Mouse (Mus musculus) bone marrow, adult 2 months (tissue): ENCODE data around the gene Gm28053. TPM values are rescaled to one million over a fixed set of nuclear protein-coding genes. Genes with fewer than 3 reads are reported as not detected.

ENCODE experiments used
- H3K27ac ChIP-seq: fragments of 200-500 bp; 2 replicates; pipeline ENCODE4 v1.5.1; 2012; ENCODE audit warnings: low read depth, mild to moderate bottlenecking, control low read depth, inconsistent platforms, low read length; ENCODE audit not compliant: control insufficient read depth, poor library complexity, insufficient read depth
- H3K4me1 ChIP-seq: fragments of 200-500 bp; 2 replicates; pipeline ENCODE4 v1.6.1; 2011; ENCODE audit warnings: low read length; ENCODE audit not compliant: control insufficient read depth, insufficient read depth
- H3K4me3 ChIP-seq: fragments of 200-500 bp; replicated peaks from 2 replicates; pipeline ENCODE3; 2011; ENCODE audit warnings: mild to moderate bottlenecking, low read depth, low read length, control low read depth; ENCODE audit not compliant: control insufficient read depth
- CTCF ChIP-seq: fragments of 200-500 bp; IDR thresholded peaks from 2 replicates; pipeline ENCODE4 v1.5.1; 2011; ENCODE audit warnings: low read length, control low read depth; ENCODE audit not compliant: control insufficient read depth, insufficient read depth
- POLR2A ChIP-seq: fragments of 200-500 bp; IDR thresholded peaks from 2 replicates; pipeline ENCODE4 v1.6.1; 2011; ENCODE audit warnings: low read depth, mild to moderate bottlenecking, control low read depth, low read length, borderline replicate concordance; ENCODE audit not compliant: control insufficient read depth
- WGBS: fragments of 180-500 bp; shearing (Covaris S2); methylation state at CpG from one replicate; pipeline ENCODE4 v1.1.7; 2018; 5-methylcytosine and 5-hydroxymethylcytosine counted together
- polyA plus RNA-seq: library from polyadenylated mRNA; stranded (reverse); fragments of >200 nt; gene quantifications from 2 replicates; pipeline ENCODE4 v1.2.4, GENCODE M21; 2011; ENCODE audit warnings: low replicate concordance; ENCODE audit not compliant: missing spikeins, insufficient read depth, insufficient read length

Gm28053 gene
- 15.2 TPM in 1 of 2 replicates, not detected in the other for polyA plus RNA-seq

DNA sequence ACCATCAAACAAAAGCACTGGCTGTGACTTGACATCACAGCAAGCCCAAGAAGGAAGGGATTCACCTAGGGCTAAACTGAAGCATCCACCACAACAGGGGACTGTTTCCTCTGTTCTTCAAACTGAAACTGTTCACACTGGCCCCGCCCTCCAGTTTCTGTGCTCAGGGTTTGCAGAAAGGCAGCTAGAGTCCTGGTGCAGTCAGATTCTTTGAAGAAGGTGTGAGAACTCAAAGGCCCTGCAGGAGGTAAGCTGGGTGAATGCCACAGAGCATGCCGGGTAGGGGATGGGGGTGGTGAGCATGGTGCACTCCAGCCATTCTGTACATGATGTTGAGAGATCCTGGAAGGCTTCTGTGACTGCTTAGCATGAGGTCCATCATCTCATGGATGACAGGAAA is at the start of gene Gm28053, which contains the start of gene Gimap7:
Gm28053 (plus strand) TSS at position 153 of the 400 bp plus-strand sequence.
Gimap7 (plus strand) TSS at position 167 of the 400 bp plus-strand sequence.
- TF ChIP-seq CTCF (no peak), POLR2A (no peak)
- peak within 1 kb of the TSS; percentile 33 for H3K27ac ChIP-seq
- 9% methylated on average over 2 of the region's 2 CpGs for WGBS
- H3K4me3 ChIP-seq, result peak within 1 kb of the TSS; percentile 25
- H3K4me1 ChIP-seq, result no peaks in the 10 kb centered on the region; the same call in 1 of the 2 replicates

DNA sequence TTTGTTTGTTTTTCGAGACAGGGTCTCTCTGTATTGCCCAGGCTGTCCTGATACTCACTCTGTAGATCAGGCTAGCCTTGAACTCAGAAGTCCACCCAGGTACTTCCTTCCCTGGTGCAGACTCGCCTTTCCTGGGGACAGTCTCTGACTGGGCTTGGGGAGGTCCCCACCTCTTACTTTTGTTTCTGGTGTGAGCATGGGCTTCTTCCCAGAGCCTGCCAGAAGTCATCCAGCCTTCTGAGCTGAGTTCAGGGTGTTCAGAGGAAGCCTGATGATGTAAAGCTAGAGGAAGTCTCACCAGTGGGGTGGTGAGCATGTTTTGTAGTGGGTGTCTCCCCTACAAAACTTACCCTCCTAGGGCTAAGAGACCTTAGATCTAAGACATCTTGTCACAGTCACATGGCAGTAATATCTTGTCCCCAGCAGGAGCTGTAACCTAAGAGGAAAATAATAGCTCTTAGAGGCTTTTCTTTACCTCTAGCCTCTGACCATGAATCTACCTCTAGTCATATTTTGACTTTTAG is 48.9 kb upstream of the Gm28053 start:
- TF ChIP-seq POLR2A, result no peak
- TF ChIP-seq CTCF, result no peak
- 62% methylated on average over 2 of the region's 2 CpGs for whole genome bisulfite sequencing

DNA sequence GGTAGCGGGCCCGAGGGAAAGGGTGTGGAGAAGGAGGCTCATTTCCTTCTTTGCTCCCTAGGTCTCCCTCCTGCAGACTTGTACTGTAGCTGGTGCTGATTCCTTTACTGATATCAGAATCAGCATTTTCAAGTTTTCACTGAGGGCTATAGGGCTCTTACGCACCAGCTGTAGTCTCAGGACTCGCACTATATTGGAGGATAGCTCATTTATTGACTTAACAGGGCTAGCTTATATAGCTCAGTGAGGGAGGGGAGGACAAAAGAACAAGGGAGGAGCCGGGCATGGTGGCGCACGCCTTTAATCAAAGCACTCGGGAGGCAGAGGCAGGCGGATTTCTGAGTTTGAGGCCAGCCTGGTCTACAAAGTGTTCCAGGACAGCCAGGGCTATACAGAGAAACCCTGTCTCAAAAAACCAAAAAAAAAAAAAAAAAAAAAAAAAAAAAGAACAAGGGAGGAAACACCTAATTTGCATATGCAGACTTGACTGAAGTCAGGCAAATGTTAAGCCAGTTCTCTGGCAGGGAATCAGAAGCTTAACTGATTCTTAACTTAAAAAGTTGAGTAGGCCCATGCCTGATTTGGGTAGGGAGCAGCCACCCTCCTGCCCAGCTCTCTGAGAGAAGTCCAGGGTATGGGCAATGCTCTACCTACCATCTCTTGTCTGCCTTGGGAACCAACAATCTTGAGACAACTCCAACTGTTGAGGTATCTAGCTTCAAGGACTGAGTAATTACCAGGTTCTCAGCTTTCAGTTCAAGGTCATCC is 43.9 kb upstream of the Gm28053 start:
- 80% methylated on average over 9 of the region's 9 CpGs for WGBS
- Histone ChIP-seq H3K4me1 (peaks cover 6% of the 10 kb centered on the region; the same call in 1 of the 2 replicates), H3K4me3 (no peak overlapping the region), H3K27ac (peak overlapping the region; percentile 77; the same call in 1 of the 2 replicates)
- TF ChIP-seq CTCF (no peak), POLR2A (no peak)

More for the DNA sequence above, 48.9 kb upstream of the Gm28053 start:
- Histone ChIP-seq H3K4me3 (no peak overlapping the region), H3K27ac (no peak overlapping the region), H3K4me1 (peaks cover 2% of the 10 kb centered on the region; the same call in 1 of the 2 replicates)

DNA sequence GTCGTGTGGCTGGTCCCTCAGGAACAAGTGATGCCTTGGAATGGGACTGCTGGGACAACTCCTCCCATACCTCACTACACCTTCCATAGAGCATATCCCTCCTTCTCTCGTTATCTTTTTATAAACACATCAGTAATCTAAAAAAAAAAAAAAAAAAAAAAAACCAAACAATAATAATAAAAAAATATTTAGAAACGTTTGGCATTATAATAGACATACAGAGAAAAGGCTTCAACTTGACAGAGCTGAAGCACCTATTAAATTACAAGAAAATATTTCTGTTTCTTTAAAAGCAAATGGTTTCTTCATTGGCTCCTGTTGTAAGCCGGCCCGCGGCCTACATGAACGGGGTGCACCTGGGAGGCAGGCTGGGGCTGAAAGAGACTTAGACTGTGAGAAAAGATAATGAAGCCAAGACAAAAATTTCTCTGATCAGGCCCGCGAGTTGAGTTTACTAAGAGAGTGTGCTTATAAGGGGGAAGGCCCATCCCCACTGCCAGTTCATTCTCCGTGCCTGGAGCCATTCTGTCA is 42.9 kb upstream of the Gm28053 start:
- peaks cover 6% of the 10 kb centered on the region; the same call in 1 of the 2 replicates for H3K4me1 ChIP-seq
- TF ChIP-seq CTCF, result no peak
- no peak for TF ChIP-seq POLR2A
- peak overlapping the region; percentile 75 for H3K27ac ChIP-seq
- H3K4me3 ChIP-seq, result peak overlapping the region; percentile 64
- 25% methylated on average over 10 of the region's 10 CpGs for WGBS

DNA sequence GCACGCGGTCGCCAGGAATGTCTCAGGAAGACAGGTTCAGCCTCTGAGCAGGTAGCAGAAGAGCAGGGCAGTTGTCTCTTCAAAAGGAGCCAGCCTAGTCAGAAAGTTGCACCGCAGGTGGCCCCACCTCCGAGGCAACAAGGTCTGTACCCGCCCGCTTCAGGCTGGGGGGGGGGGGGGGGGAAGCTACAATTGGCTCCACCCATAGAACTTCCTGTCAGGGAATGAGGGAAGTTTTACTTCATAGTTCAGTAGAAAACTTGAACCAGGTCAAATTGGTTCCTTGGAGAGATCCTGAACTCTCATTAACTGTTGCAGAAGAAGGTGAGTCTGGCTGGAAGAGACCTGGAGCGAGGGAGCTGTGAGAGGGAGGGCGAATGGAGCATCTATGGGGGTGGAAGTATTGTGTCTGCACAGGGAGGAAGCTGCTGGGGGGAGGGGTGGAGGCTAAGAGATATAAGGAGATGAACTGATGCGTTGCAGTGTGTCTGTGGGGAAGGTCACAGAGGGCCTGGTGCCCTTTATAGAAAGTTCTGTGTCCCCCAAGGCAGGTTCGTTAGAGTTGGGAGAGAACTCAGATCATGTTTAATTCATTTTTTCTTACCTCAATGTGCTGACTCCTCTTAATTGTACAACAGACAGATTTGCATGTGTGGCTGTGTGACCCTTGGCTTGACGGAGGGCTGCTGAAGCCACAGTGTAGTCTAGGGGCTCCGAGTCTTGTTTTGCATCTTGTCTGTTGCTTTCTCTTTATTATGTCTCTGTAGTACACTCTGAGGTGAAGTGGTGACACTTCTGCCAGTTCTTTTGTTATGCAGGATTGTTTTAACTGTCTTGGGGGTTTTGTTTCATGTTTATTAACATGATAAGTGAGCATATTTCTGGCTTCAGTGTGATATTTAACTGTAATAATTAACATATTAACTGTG is 42.2 kb upstream of the Gm28053 start, which contains the start of gene Gimap9:
Gimap9 (plus strand) TSS at position 199 of the 929 bp plus-strand sequence.
- Histone ChIP-seq H3K4me1 (peaks cover 6% of the 10 kb centered on the region; the same call in 1 of the 2 replicates), H3K27ac (peak within 1 kb of the TSS; percentile 77), H3K4me3 (peak within 1 kb of the TSS; percentile 80)
- TF ChIP-seq POLR2A, result no peak
- 1% methylated on average over 13 of the region's 13 CpGs for WGBS

DNA sequence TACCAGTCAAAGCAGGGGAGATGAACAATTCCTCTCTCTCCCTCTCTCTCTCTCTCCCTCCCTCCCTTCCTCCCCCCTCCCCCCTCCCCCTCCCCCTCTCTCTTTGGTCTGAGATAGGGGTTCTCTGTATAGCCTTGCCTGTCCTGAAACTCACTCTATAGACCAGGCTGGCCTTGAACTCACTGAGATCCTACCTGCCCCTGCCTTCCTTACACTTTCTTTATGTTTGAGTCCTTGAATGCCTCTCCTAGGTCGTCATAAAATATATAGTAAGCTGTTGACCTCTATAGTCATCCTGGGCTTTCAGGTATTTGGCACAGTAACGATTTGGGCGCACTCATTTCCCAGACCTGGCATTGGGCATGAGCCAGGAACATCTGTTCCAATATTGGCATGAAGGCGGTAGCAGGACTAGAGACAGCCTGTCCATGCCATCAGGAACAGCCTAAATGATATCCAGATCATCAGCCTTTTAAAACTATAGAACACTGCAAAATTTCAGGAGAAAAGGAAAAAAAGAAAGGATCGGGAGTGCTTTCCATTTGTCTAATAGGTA is 41.5 kb upstream of the Gm28053 start:
- peak overlapping the region; percentile 30; the same call in 1 of the 2 replicates for H3K27ac ChIP-seq
- WGBS, result 49% methylated on average over 5 of the region's 5 CpGs
- TF ChIP-seq POLR2A, result no peak
- TF ChIP-seq CTCF, result no peak

More for the DNA sequence above, 41.5 kb upstream of the Gm28053 start:
- Histone ChIP-seq H3K4me1 (peaks cover 6% of the 10 kb centered on the region; the same call in 1 of the 2 replicates), H3K4me3 (peak overlapping the region; percentile 50)
